Mouse (Mus musculus): ENCODE measurements around the gene Brinp1.

GRCm38 (mm10) chr4:68720983-68721382 lies 233.2 kb downstream of the Brinp1 start:
- TF ChIP-seq CTCF (IDR thresholded peaks at IDR 0.05; ENCODE audit: low read depth) (no peak), EP300 (IDR thresholded peaks at IDR 0.05; ENCODE audit: low read depth) (no peak)

Measured in liver, postnatal 0 days (tissue).